Mouse (Mus musculus): ENCODE results near the gene Apbb2.

- no peak for TF ChIP-seq CTCF (IDR thresholded peaks at IDR 0.05; ENCODE audit: low read depth)
- no peak for TF ChIP-seq EP300 (IDR thresholded peaks at IDR 0.05; ENCODE audit: low read depth)
These were observed 281.3 kb downstream of the Apbb2 start for GRCm38 (mm10) chr5:66337025-66337968.

All from liver, postnatal 0 days (tissue).